Mouse (Mus musculus) heart, adult 2 months (tissue): Measurements from ENCODE around the gene Pfn3.

Experiments
- EP300 ChIP-seq: fragments of 200-500 bp; IDR thresholded peaks from 2 replicates; pipeline ENCODE4 v1.6.1; 2011; ENCODE audit warnings: low read depth, low read length, control low read depth; ENCODE audit not compliant: insufficient read depth
- POLR2A ChIP-seq: fragments of 200-500 bp; IDR thresholded peaks from 2 replicates; pipeline ENCODE4 v1.6.1; 2011; ENCODE audit warnings: mild to moderate bottlenecking, low read depth, low read length, control low read depth; ENCODE audit not compliant: insufficient read depth

DNA sequence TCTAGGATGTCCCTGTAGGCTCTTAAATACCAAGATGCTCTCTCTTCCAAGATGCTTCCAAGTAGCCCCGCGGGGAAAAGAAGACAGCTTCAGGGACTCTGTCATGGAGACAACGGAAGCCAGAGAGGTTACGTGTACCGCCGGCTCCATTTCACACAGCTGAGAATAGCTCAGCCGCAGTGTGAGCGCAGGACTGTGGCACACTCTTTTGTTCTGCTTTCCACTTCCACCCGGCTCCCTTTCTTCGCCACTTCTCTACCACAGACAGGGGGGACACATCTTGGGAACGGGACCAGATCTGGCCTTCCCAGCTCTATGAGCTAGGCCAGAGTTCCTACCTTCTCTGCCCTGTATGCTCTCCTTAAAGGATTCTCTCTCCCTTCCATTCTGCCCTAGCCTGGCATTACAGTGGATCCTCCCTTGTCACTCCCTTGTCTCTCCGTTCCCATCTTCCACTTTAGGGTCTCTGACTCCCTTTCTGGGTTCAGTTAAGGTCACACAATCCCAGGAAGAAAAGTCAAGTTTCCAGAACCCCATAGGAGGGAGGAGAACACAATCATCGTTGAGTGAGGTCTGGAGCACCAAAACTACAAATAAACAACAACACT, 9.1 kb downstream of the Pfn3 start:
- no peak for TF ChIP-seq POLR2A
- TF ChIP-seq EP300 = no peak
